Mouse (Mus musculus) cerebellum, adult 2 months (tissue): ENCODE data around the gene Arpp19. TPM values are rescaled to one million over a fixed set of nuclear protein-coding genes. Genes with fewer than 3 reads are reported as not detected.
A peak's percentile ranks its signal among the peaks of the same experiment; 100 is the strongest.

ENCODE experiments used
- DNase-seq, 2 experiments: peaks; one replicate each; pipeline ENCODE4 v3.0.0; 2021
- H3K27ac ChIP-seq: fragments of 200-500 bp; 2 replicates; pipeline ENCODE4 v1.5.1; 2012; ENCODE audit warnings: low read length, control low read depth, inconsistent platforms; ENCODE audit not compliant: insufficient read depth
- H3K27me3 ChIP-seq: fragments of 200-500 bp; 2 replicates; pipeline ENCODE4 v1.6.1; 2012; ENCODE audit warnings: inconsistent platforms, mild to moderate bottlenecking, low read length, moderate library complexity; ENCODE audit not compliant: control insufficient read depth, insufficient read depth
- H3K4me1 ChIP-seq: fragments of 200-500 bp; 2 replicates; pipeline ENCODE4 v1.6.1; 2011; ENCODE audit warnings: low read length; ENCODE audit not compliant: control insufficient read depth, insufficient read depth
- H3K4me3 ChIP-seq: fragments of 200-500 bp; replicated peaks from 2 replicates; pipeline ENCODE3; 2011; ENCODE audit warnings: mild to moderate bottlenecking, low read depth, low read length, control low read depth; ENCODE audit not compliant: insufficient read depth
- CTCF ChIP-seq: fragments of 200-500 bp; IDR thresholded peaks from 2 replicates; pipeline ENCODE4 v1.5.1; 2011; ENCODE audit warnings: low read depth, mild to moderate bottlenecking, control low read depth, low read length, moderate library complexity, borderline replicate concordance; ENCODE audit not compliant: insufficient read depth
- POLR2A ChIP-seq: fragments of 200-500 bp; IDR thresholded peaks from 2 replicates; pipeline ENCODE4 v1.6.1; 2011; ENCODE audit warnings: low read length, control low read depth, borderline replicate concordance; ENCODE audit not compliant: insufficient read depth
- WGBS: fragments of 180-500 bp; shearing (Covaris S2); methylation state at CpG from one replicate; pipeline ENCODE4 v1.1.7; 2018; 5-methylcytosine and 5-hydroxymethylcytosine counted together
- polyA plus RNA-seq: library from polyadenylated mRNA; depleted of rRNA; stranded (reverse); fragments of >200 nt; gene quantifications from 2 replicates; pipeline ENCODE4 v1.2.3, GENCODE M21; 2012

Arpp19 gene
- polyA plus RNA-seq, 1 experiment, result 74.5 TPM

DNA sequence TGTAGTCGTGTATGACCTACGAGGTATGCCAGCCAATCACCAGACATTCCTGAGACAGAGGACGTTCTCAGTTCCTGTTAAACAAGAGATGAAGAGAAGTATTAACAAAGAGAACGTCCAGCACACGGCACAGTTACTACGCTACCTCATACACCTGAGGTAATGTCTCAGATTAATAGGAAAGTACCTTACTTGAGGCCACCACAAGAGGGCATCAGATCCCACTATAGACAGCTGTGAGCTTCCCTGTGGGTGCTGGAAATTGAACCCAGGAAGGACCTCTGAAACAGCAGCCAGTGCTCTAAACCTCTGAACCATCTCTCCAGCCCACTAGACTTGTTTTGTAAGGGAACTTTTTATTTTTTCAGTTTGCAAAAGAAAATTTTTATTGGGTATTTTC lies 11.7 kb upstream of the Arpp19 start:
- Histone ChIP-seq H3K4me3 (no peak overlapping the region), H3K4me1 (no peaks in the 10 kb centered on the region), H3K27ac (no peak overlapping the region), H3K27me3 (no peaks in the 10 kb centered on the region)
- no peak for DNase-seq
- 76% methylated on average over 6 of the region's 6 CpGs for WGBS
- no peak for TF ChIP-seq POLR2A
- peak; percentile 26; the same call in 1 of the 2 replicates for TF ChIP-seq CTCF

DNA sequence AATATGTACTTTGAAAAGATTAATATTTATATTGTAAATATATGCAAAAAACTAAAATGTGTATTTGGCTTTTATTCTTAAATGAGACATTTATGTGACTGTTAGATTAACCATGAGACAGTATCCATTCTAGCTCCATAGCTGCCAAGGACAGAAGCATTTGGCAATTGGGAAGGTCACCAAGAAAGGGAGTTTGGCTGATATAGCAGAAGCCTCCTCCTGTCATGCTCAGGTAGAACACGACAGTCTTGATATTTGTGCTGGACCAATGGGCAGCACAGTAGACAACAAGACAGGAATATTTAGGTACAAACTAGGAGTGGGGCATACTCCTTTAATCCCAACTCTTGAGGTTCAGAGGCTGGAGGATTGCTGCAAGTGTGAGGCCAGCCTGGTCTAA lies 5.0 kb upstream of the Arpp19 start:
- H3K4me3 ChIP-seq, result no peak overlapping the region
- no peak overlapping the region for H3K27ac ChIP-seq
- 7% methylated on average over 1 of the region's 1 CpGs for WGBS
- H3K4me1 ChIP-seq, result no peaks in the 10 kb centered on the region
- no peak for DNase-seq
- TF ChIP-seq POLR2A (no peak), CTCF (no peak)
- H3K27me3 ChIP-seq, result no peaks in the 10 kb centered on the region

DNA sequence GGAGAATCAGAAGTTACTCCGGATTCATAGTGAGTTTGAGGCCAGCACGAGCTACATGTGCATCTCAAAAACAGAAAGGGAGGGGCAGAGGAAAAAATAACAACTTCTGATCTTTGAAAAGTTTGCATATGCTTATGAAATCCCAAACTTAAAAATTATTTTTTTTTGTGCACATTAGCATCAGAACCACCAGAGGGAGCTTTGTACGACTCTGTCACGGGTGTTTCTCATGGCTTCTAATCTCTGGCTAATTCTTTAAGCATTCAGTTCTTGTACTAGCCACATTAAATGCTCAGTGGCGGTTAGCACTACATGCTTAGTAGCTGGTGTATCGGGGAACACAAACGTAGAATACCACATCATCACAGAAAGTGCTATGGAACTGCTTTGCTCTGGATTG lies 4.3 kb upstream of the Arpp19 start:
- H3K4me1 ChIP-seq, result no peaks in the 10 kb centered on the region
- 46% methylated on average over 7 of the region's 7 CpGs for WGBS

DNA sequence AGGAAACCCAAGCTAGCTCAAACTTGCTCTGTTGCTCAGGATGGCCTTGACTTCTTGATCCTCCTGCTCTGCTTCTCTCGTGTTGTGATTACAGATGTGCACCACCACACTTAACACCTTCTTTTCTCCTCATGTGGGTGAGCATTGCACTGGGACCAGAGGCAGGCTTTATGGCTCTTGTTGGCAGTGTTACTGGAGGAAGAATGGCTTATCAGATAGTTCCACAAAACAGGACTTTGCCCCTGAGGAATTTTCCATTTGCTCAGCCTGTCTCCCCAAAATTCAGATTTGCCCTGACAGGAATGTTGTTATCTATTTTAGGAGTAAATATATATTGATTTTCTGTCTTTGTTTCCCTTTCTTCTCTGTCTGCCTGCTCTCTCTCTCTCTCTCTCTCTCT lies 2.7 kb upstream of the Arpp19 start:
- DNase-seq, result no peak
- WGBS, result 63% methylated on average over 1 of the region's 1 CpGs
- Histone ChIP-seq H3K27me3 (no peaks in the 10 kb centered on the region), H3K4me3 (no peak overlapping the region), H3K27ac (no peak overlapping the region), H3K4me1 (no peaks in the 10 kb centered on the region)
- no peak for TF ChIP-seq CTCF
- TF ChIP-seq POLR2A, result no peak

More for the DNA sequence above, 4.3 kb upstream of the Arpp19 start:
- TF ChIP-seq POLR2A, result no peak
- TF ChIP-seq CTCF, result no peak; the same call in 1 of the 2 replicates
- H3K27me3 ChIP-seq, result no peaks in the 10 kb centered on the region
- no peak overlapping the region for H3K27ac ChIP-seq
- no peak for DNase-seq
- H3K4me3 ChIP-seq, result no peak overlapping the region

DNA sequence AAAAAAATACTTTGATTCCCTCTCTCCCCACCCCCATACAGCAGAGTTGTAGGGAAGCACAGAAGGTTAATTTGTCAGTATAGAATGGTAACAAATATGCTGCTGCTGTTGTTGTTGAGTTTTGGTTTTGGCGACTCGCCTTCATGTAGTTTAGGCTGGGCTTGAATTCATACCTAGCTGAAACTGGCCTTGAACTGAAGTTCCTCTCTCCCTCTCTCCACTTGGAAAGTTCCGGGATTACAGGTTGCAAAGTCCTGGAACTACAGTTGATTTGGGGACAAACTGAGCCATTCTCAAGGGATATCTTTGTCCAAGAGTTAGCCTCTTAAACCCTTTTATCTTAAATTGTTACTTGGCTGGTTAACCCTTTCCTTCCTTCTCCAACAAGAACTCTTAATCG lies 1.5 kb upstream of the Arpp19 start:
- no peak overlapping the region for H3K27ac ChIP-seq
- no peaks in the 10 kb centered on the region for H3K27me3 ChIP-seq
- TF ChIP-seq CTCF (no peak), POLR2A (no peak)
- no peak for DNase-seq
- no peak overlapping the region for H3K4me3 ChIP-seq
- no peaks in the 10 kb centered on the region for H3K4me1 ChIP-seq
- WGBS, result 82% methylated on average over 4 of the region's 4 CpGs

DNA sequence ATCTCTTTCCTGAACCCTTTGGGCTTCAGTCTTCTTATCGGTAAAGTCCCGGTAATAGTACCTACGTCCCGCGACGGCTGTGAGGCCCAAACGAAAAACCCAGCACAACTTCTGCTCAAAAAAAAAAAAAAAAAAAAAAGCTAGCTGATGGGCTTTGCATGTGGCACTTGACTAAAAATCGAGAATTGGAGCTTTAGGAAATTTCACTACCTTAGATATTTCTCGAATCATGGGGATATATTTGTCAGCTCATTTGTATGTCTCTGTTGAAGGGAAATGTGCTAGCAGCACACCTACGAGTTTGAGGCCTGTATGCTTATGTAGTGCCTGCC lies 909 bp downstream of the Arpp19 start:
- Histone ChIP-seq H3K4me1 (no peaks in the 10 kb centered on the region), H3K4me3 (peak overlapping the region; percentile 97), H3K27ac (peak overlapping the region; percentile 60; the same call in 1 of the 2 replicates), H3K27me3 (no peaks in the 10 kb centered on the region)
- WGBS, result under 1% methylated on average over 10 of the region's 10 CpGs
- DNase-seq, result no peak
- no peak for TF ChIP-seq CTCF
- TF ChIP-seq POLR2A, result no peak

DNA sequence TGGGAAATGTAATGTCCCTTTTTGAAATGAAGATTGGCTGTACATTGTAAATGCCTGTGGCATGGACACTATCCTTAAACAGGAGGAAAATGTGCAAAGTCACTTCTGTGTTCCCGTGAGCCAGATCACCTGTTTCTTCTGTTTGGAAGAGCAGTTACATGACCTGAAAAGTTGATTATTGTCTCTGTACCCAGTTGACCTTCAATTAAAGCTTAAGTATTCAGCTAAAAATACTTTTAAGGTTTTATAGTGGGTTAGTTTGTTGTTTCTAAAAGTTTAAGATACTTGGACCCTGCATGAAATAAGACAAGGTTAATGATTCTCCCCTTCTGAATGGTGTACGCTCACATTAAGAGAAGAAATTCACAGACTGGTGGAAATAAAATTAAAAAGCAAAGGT lies 3.2 kb downstream of the Arpp19 start:
- Histone ChIP-seq H3K27ac (no peak overlapping the region), H3K4me3 (no peak overlapping the region), H3K27me3 (no peaks in the 10 kb centered on the region), H3K4me1 (no peaks in the 10 kb centered on the region)
- no peak for DNase-seq
- TF ChIP-seq POLR2A (no peak), CTCF (no peak)
- 74% methylated on average over 2 of the region's 2 CpGs for WGBS

DNA sequence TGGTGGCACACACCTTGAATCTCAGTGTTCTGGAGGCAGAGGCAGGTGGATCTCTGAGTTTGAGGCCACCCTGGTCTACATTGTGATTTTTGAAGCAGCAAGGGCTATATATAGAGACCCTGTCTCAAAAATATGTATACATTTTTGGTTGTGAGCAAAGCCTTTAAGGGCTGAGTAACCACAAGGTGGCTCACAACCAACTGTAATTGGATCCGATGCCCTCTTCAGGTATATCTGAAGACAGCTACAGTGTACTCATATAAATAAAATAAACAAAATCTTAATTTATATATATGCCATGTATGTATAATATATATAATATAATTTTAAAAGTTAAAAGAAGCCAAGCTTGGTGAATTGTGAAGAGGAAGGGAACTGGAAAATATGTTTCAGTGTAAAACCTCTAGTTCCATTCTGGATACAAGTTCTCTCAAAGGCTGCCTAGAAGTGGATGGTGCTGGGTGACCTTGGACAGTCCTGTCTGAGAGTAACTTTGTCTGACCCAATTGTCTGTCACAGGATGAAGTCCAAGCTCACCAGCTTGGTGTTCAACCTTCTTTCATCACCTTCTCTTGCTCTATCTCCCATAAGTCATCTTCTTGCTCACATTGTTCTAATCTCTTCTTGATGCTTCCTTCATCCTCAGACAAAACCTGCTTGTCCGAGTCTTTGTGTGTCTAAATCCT lies 4.6 kb downstream of the Arpp19 start:
- H3K4me1 ChIP-seq, result no peaks in the 10 kb centered on the region
- no peak for DNase-seq
- no peak overlapping the region for H3K27ac ChIP-seq
- no peaks in the 10 kb centered on the region for H3K27me3 ChIP-seq
- TF ChIP-seq POLR2A, result no peak
- no peak for TF ChIP-seq CTCF
- H3K4me3 ChIP-seq, result no peak overlapping the region
- WGBS, result 79% methylated on average over 2 of the region's 2 CpGs
